24 mouse cellular contexts compared by ENCODE assay signal in the genomic region with DNA sequence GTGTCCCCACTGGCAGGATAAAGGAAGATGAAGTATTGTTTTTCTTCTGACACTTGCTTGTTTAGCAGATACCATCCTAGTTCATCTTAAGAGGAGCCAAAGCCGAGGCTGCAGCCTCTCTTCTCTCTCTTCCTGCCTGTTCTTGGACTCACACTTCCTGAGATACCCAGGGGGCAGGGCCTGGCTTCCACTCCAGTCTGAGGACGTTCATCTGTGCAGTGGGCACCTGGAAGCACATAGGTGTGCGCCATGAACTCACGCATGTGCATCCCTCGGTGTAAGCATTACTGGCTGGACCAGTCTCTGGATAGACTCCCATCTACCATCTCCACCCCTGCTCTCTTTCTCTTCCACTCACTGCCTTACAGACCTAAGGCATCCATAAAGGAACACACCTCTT. TPM values are rescaled to one million over a fixed set of nuclear protein-coding genes. Genes with fewer than 3 reads are reported as not detected.
DNase-seq lines count a peak whose midpoint lies in the region; ATAC-seq lines count a peak whose summit lies in the region.
"Had no signal": no experiment of that assay in that cellular context is flagged by ENCODE, and none has a peak within 500 bp of the region (broad histone marks: within the 10 kb centered on the region; RNA-seq: fewer than 3 reads in every experiment).

No protein-coding gene starts in this region.

- H3K36me3 ChIP-seq in embryonic facial prominence, embryonic 15.5 days: no peaks in the 10 kb centered on the region
- H3K36me3 ChIP-seq in embryonic facial prominence, embryonic 10.5 days (replicated peaks): no peaks in the 10 kb centered on the region
- no peaks in the 10 kb centered on the region for H3K36me3 ChIP-seq in heart, embryonic 12.5 days
- H3K36me3 ChIP-seq in stomach, embryonic 16.5 days (ENCODE audit: control insufficient read depth, insufficient read depth, low read length): no peaks in the 10 kb centered on the region
- H3K36me3 ChIP-seq: embryonic facial prominence, embryonic 13.5 days; forebrain, embryonic 15.5 days had no signal

- ATAC-seq in embryonic facial prominence, embryonic 15.5 days (ENCODE audit: insufficient number of reproducible peaks, low FRiP score, low TSS enrichment, low read depth): no peak
- ATAC-seq in heart, embryonic 12.5 days (ENCODE audit: insufficient number of reproducible peaks, low FRiP score): no peak
- ATAC-seq in stomach, embryonic 16.5 days (ENCODE audit: insufficient read depth, low FRiP score): no peak
- ATAC-seq: activated CD4-positive, CD25-positive, alpha-beta regulatory T cell, adult 4 months; CD4-positive, CD25-positive, alpha-beta regulatory T cell, adult 4 months; forebrain, embryonic 13.5 days; forebrain, embryonic 15.5 days; forebrain, postnatal 0 days; Patski had no signal

- DNase-seq in embryonic facial prominence, embryonic 10.5 days (ENCODE audit: low spot score): no peak
- DNase-seq in heart, postnatal 14 days: no peak
- no peak for DNase-seq in right cerebral cortex, postnatal 25 days
- DNase-seq: adrenal gland, adult 8-10 months; adrenal gland, postnatal 14 days; adrenal gland, postnatal 36 days; B cell, adult 2 months; cerebellum, adult 11-12 months; cerebellum, adult 2 months; cerebellum, adult 9-10 months; cerebellum, postnatal 10 days; cerebellum, postnatal 25 days; forebrain, postnatal 0 days had no signal

- WGBS in embryonic facial prominence, embryonic 15.5 days: 62% methylated on average over 5 of the region's 5 CpGs
- 69% methylated on average over 5 of the region's 5 CpGs for WGBS in embryonic facial prominence, embryonic 10.5 days
- WGBS in heart, embryonic 12.5 days: 58% methylated on average over 5 of the region's 5 CpGs
- 62% methylated on average over 5 of the region's 5 CpGs for WGBS in stomach, embryonic 16.5 days

- H3K4me1 ChIP-seq in embryonic facial prominence, embryonic 15.5 days: peaks cover 29% of the 10 kb centered on the region
- peaks cover 29% of the 10 kb centered on the region for H3K4me1 ChIP-seq in embryonic facial prominence, embryonic 10.5 days
- peaks cover 22% of the 10 kb centered on the region for H3K4me1 ChIP-seq in heart, embryonic 12.5 days (replicated peaks)
- H3K4me1 ChIP-seq in stomach, embryonic 16.5 days (ENCODE audit: control insufficient read depth, insufficient read depth, low read length): peaks cover 16% of the 10 kb centered on the region

- H3K9me3 ChIP-seq in embryonic facial prominence, embryonic 15.5 days (replicated peaks): no peaks in the 10 kb centered on the region
- H3K9me3 ChIP-seq in embryonic facial prominence, embryonic 10.5 days: no peaks in the 10 kb centered on the region
- no peaks in the 10 kb centered on the region for H3K9me3 ChIP-seq in heart, embryonic 12.5 days (replicated peaks)
- H3K9me3 ChIP-seq in stomach, embryonic 16.5 days (replicated peaks; ENCODE audit: control insufficient read depth, low read length): no peaks in the 10 kb centered on the region
- H3K9me3 ChIP-seq: embryonic facial prominence, embryonic 13.5 days; forebrain, embryonic 13.5 days; forebrain, embryonic 15.5 days; G1E had no signal

- no peak overlapping the region for H3K4me3 ChIP-seq in embryonic facial prominence, embryonic 15.5 days (replicated peaks)
- H3K4me3 ChIP-seq in embryonic facial prominence, embryonic 10.5 days: no peak overlapping the region
- H3K4me3 ChIP-seq in heart, embryonic 12.5 days: no peak overlapping the region
- H3K4me3 ChIP-seq in stomach, embryonic 16.5 days (replicated peaks; ENCODE audit: low read length): no peak overlapping the region
- H3K4me3 ChIP-seq: embryonic facial prominence, embryonic 13.5 days; forebrain, embryonic 13.5 days; forebrain, embryonic 15.5 days had no signal

- no peaks in the 10 kb centered on the region for H3K27me3 ChIP-seq in embryonic facial prominence, embryonic 15.5 days
- H3K27me3 ChIP-seq in embryonic facial prominence, embryonic 10.5 days (replicated peaks; ENCODE audit: low read depth, poor library complexity, severe bottlenecking): peaks cover 33% of the 10 kb centered on the region
- no peaks in the 10 kb centered on the region for H3K27me3 ChIP-seq in heart, embryonic 12.5 days (replicated peaks)
- H3K27me3 ChIP-seq in stomach, embryonic 16.5 days (ENCODE audit: control insufficient read depth, insufficient read depth, low read length): no peaks in the 10 kb centered on the region
- H3K27me3 ChIP-seq: CH12.LX; embryonic facial prominence, embryonic 13.5 days; Patski had no signal

- H3K9ac ChIP-seq in embryonic facial prominence, embryonic 15.5 days: no peak overlapping the region
- H3K9ac ChIP-seq in heart, embryonic 12.5 days: 0 out of 2 replicates have a peak overlapping the region, but pooled peaks have one; percentile 10
- no peak overlapping the region for H3K9ac ChIP-seq in stomach, embryonic 16.5 days (ENCODE audit: low read length)
- H3K9ac ChIP-seq: embryonic facial prominence, embryonic 13.5 days; forebrain, embryonic 13.5 days; forebrain, embryonic 15.5 days; forebrain, postnatal 0 days had no signal

- H3K4me2 ChIP-seq in embryonic facial prominence, embryonic 15.5 days (replicated peaks): no peak overlapping the region
- H3K4me2 ChIP-seq in heart, embryonic 12.5 days: no peak overlapping the region
- H3K4me2 ChIP-seq in stomach, embryonic 16.5 days (ENCODE audit: low read depth, low read length): no peak overlapping the region
- H3K4me2 ChIP-seq: embryonic facial prominence, embryonic 13.5 days; forebrain, embryonic 13.5 days; forebrain, embryonic 15.5 days had no signal

- intact Hi-C loops in heart, postnatal 14 days (cut with DNase I): loop anchor here (5.0 kb wide), 1 partner anchor 297 kb away; no protein-coding TSS in a partner anchor

- H3K27ac ChIP-seq in embryonic facial prominence, embryonic 15.5 days (replicated peaks): 0 out of 2 replicates have a peak overlapping the region, but pooled peaks have one; percentile 13
- H3K27ac ChIP-seq in embryonic facial prominence, embryonic 10.5 days (replicated peaks): no peak overlapping the region
- no peak overlapping the region for H3K27ac ChIP-seq in heart, embryonic 12.5 days (ENCODE audit: poor library complexity, severe bottlenecking)
- H3K27ac ChIP-seq in stomach, embryonic 16.5 days (ENCODE audit: low read length): peak overlapping the region; percentile 38; the same call in 1 of the 2 replicates
- H3K27ac ChIP-seq: embryonic facial prominence, embryonic 13.5 days; forebrain, embryonic 13.5 days; forebrain, embryonic 15.5 days had no signal

RNA-seq across cellular contexts. Expression of a gene that starts 2.4 kb away (rescaled TPM):
- polyA plus RNA-seq in embryonic facial prominence, embryonic 15.5 days (2015; fragmentation: Nextera tagmentation; extraction: Ambion mirVana): 35.3 and 36.2 TPM in 2 replicates
- polyA plus RNA-seq in embryonic facial prominence, embryonic 10.5 days (2016; fragmentation: Nextera tagmentation; extraction: Ambion mirVana): 10.4 and 11.5 TPM in 2 replicates
- polyA plus RNA-seq in heart, embryonic 12.5 days (2016; fragmentation: Nextera tagmentation; extraction: Ambion mirVana): 27.8 and 28.2 TPM in 2 replicates
- total RNA-seq in heart, postnatal 14 days (2021): 10 to 100 TPM; 46.9 to 49.9 TPM
- 49.7 and 60.3 TPM in 2 replicates for polyA plus RNA-seq in stomach, embryonic 16.5 days (2015; fragmentation: Nextera tagmentation; extraction: Ambion mirVana)

RNA-seq across cellular contexts. Expression of a gene that starts 19.5 kb away (rescaled TPM):
- 161 and 163 TPM in 2 replicates for polyA plus RNA-seq in embryonic facial prominence, embryonic 15.5 days (2015; fragmentation: Nextera tagmentation; extraction: Ambion mirVana)
- polyA plus RNA-seq in embryonic facial prominence, embryonic 10.5 days (2016; fragmentation: Nextera tagmentation; extraction: Ambion mirVana): 66.6 and 70.6 TPM in 2 replicates
- 43.3 and 46.1 TPM in 2 replicates for polyA plus RNA-seq in heart, embryonic 12.5 days (2016; fragmentation: Nextera tagmentation; extraction: Ambion mirVana)
- total RNA-seq in heart, postnatal 14 days (2021): 100 to 1,000 TPM in 1 of 2 experiments, 10 to 100 TPM in 1; 85.0 to 105 TPM
- polyA plus RNA-seq in stomach, embryonic 16.5 days (2015; fragmentation: Nextera tagmentation; extraction: Ambion mirVana): 95.6 and 102 TPM in 2 replicates

RNA-seq across cellular contexts. Expression of a gene that starts 26.3 kb away (rescaled TPM):
- polyA plus RNA-seq in embryonic facial prominence, embryonic 15.5 days (2015; fragmentation: Nextera tagmentation; extraction: Ambion mirVana): 10.1 and 11.3 TPM in 2 replicates
- 10.0 and 10.7 TPM in 2 replicates for polyA plus RNA-seq in embryonic facial prominence, embryonic 10.5 days (2016; fragmentation: Nextera tagmentation; extraction: Ambion mirVana)
- 8.9 and 9.2 TPM in 2 replicates for polyA plus RNA-seq in heart, embryonic 12.5 days (2016; fragmentation: Nextera tagmentation; extraction: Ambion mirVana)
- total RNA-seq in heart, postnatal 14 days (2021): 1 to 10 TPM; 4.2 to 4.7 TPM
- 8.8 and 10.0 TPM in 2 replicates for polyA plus RNA-seq in stomach, embryonic 16.5 days (2015; fragmentation: Nextera tagmentation; extraction: Ambion mirVana)

RNA-seq across cellular contexts. Expression of a gene that starts 27.9 kb away (rescaled TPM):
- polyA plus RNA-seq in embryonic facial prominence, embryonic 15.5 days (2015; fragmentation: Nextera tagmentation; extraction: Ambion mirVana): 30.8 and 33.2 TPM in 2 replicates
- 11.6 and 12.1 TPM in 2 replicates for polyA plus RNA-seq in embryonic facial prominence, embryonic 10.5 days (2016; fragmentation: Nextera tagmentation; extraction: Ambion mirVana)
- 13.4 and 13.7 TPM in 2 replicates for polyA plus RNA-seq in heart, embryonic 12.5 days (2016; fragmentation: Nextera tagmentation; extraction: Ambion mirVana)
- total RNA-seq in heart, postnatal 14 days (2021): 1 to 10 TPM; 8.0 TPM
- 9.9 and 10.1 TPM in 2 replicates for polyA plus RNA-seq in stomach, embryonic 16.5 days (2015; fragmentation: Nextera tagmentation; extraction: Ambion mirVana)

Comparison
In these comparisons a context has a peak if more than half of its experiments do, and no peak if none do; other contexts are left out.
1. H3K27ac ChIP-seq: peak in embryonic facial prominence, embryonic 15.5 days (single experiment) and stomach, embryonic 16.5 days (single experiment); none in embryonic facial prominence, embryonic 10.5 days (single experiment) and heart, embryonic 12.5 days (single experiment).